Mouse (Mus musculus) urinary bladder, postnatal 0 days (tissue): ENCODE measurements around the gene Hhat. TPM values are rescaled to one million over a fixed set of nuclear protein-coding genes. Genes with fewer than 3 reads are reported as not detected.

Experiments
- polyA plus RNA-seq: library from polyadenylated mRNA; unstranded; fragments of >200 nt; fragmentation: Nextera tagmentation; extraction: Ambion mirVana; gene quantifications from 2 replicates; pipeline ENCODE4 v1.2.1, GENCODE M21; 2015

The Hhat gene
- 4.4 and 4.9 TPM in 2 replicates for polyA plus RNA-seq

DNA sequence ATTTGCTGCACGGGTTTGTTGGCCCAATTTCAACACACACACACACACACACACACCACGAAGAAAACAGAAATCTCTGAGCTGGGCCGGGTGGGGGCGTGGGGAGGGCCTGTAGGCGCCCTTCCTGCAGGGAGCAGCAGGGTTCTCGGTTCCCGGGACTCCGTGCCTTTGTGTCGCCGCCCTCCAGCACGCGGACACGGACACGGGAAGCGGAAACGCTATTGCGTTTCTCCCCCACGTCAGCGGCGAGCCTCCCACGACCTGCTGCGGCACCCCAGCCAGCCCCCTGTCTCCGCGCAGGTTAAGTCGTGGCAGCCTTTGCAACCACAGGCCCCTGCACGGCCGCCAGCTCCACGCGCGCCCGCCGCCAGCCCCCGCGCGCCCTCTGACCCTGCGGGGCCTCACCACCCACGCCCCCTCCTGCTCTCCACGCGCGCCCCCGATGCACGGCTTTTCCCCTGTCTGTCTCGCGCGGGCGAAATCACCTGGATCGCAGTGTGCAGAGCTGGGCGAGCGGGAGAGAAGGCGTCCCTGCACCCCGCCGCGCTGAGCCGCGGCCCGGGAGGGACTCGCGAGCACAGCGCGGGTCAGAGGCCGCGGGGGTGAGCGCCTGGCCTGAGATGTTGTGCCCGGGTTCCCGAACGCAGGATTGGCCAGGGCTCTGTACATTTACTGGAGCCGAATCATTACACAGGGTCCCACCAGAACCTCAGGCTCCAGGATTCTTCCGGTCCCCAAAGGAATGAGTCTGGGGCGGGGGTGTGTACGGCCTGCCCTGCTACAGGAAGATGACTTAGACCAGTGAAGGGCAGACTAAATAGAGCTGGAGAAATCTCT is at the start of gene Hhat:
Gene Hhat, minus strand, starts transcription at position 729 of the 837 bp plus-strand sequence.

Other genes with a start within 250 kb of the Hhat start
- gene Sertad4, start 84.5 kb upstream of the Hhat start, polyA plus RNA-seq = 12.4 and 12.8 TPM in 2 replicates